Mouse (Mus musculus) thymus, adult 2 months (tissue): ENCODE measurements around the gene Rab26. TPM values are rescaled to one million over a fixed set of nuclear protein-coding genes. Genes with fewer than 3 reads are reported as not detected.

Source experiments
- DNase-seq: peaks from one replicate; pipeline ENCODE4 v3.0.0; 2021
- H3K27ac ChIP-seq: fragments of 200-500 bp; 2 replicates; pipeline ENCODE4 v1.5.1; 2012; ENCODE audit warnings: low read length, control low read depth; ENCODE audit not compliant: control insufficient read depth, insufficient read depth
- H3K27me3 ChIP-seq: fragments of 200-500 bp; 2 replicates; pipeline ENCODE4 v1.6.1; 2012; ENCODE audit warnings: mild to moderate bottlenecking, low read length, moderate library complexity, mixed read lengths; ENCODE audit not compliant: control insufficient read depth, insufficient read depth
- H3K36me3 ChIP-seq: fragments of 200-500 bp; 2 replicates; pipeline ENCODE4 v1.6.1; 2012; ENCODE audit warnings: mild to moderate bottlenecking, low read length, moderate library complexity; ENCODE audit not compliant: control insufficient read depth, insufficient read depth
- H3K4me1 ChIP-seq: fragments of 200-500 bp; replicated peaks from 2 replicates; pipeline ENCODE4 v1.6.1; 2012; ENCODE audit warnings: low read length; ENCODE audit not compliant: control insufficient read depth, insufficient read depth
- H3K4me3 ChIP-seq: fragments of 200-500 bp; 2 replicates; pipeline ENCODE4 v1.5.1; 2012; ENCODE audit warnings: mild to moderate bottlenecking, low read length, control low read depth, moderate library complexity; ENCODE audit not compliant: control insufficient read depth, insufficient read depth
- CTCF ChIP-seq: fragments of 200-500 bp; IDR thresholded peaks from 2 replicates; pipeline ENCODE4 v1.5.1; 2012; ENCODE audit warnings: mild to moderate bottlenecking, control low read depth, low read length, moderate library complexity, borderline replicate concordance; ENCODE audit not compliant: control insufficient read depth, poor library complexity, insufficient read depth; ENCODE audit errors: extremely low read depth
- POLR2A ChIP-seq: fragments of 200-500 bp; IDR thresholded peaks from 2 replicates; pipeline ENCODE4 v1.6.1; 2012; ENCODE audit warnings: mild to moderate bottlenecking, low read length, control low read depth, moderate library complexity; ENCODE audit not compliant: control insufficient read depth, poor library complexity, insufficient read depth; ENCODE audit errors: extremely low read depth
- WGBS: fragments of 180-500 bp; shearing (Covaris S2); methylation state at CpG from one replicate; pipeline ENCODE4 v1.1.7; 2018; 5-methylcytosine and 5-hydroxymethylcytosine counted together
- polyA plus RNA-seq: library from polyadenylated mRNA; depleted of rRNA; stranded (reverse); fragments of >200 nt; gene quantifications from 2 replicates; pipeline ENCODE4 v1.2.3, GENCODE M21; 2012

Gene Rab26
- polyA plus RNA-seq, 1 experiment: 1.6 TPM

DNA sequence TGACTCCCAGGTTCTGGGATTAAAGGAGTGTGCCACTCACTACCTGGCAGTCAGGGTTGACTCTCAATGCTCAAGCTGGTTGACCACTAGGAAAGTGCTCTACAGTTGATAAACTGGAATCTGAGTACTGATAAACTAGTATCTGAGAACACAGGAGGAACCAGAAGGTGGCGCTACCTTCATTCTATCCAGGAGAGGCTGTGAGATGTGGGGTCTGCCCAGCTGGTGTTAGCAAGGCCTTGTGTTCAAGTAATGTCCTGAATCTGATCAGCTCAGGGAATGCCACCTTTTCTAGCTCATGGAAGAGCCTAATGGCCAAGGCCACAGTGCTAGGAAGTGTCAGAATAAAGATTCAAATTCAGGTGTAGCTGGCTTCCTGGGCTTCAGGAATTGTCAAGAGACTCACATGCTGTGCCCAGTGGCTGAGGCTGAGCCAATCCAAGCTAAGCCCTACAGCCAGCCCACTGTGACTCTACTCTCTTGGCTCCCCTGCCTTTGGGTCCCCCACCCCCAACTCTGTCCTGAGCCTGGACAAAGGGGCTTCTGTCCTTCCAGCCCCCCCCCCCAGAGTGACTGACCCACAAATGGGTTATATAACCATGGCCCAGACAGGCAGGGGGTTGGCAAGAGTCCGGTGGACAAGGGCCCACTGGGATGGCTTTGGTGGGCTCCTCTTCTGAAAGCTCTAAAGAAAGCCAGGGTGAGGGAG, 39.2 kb downstream of the Rab26 start:
- no peaks in the 10 kb centered on the region for H3K4me1 ChIP-seq
- H3K27me3 ChIP-seq: peaks cover under 1% of the 10 kb centered on the region; the same call in 1 of the 2 replicates
- no peak overlapping the region for H3K27ac ChIP-seq
- 75% methylated on average over 2 of the region's 2 CpGs for WGBS
- H3K36me3 ChIP-seq: no peaks in the 10 kb centered on the region
- H3K4me3 ChIP-seq: no peak overlapping the region
- DNase-seq: peak; percentile 52
- TF ChIP-seq CTCF (no peak), POLR2A (no peak)

- Histone ChIP-seq H3K4me3 (no peak overlapping the region), H3K4me1 (peaks cover 9% of the 10 kb centered on the region; the same call in 1 of the 2 replicates), H3K27ac (no peak overlapping the region), H3K36me3 (no peaks in the 10 kb centered on the region), H3K27me3 (peaks cover 18% of the 10 kb centered on the region)
- TF ChIP-seq CTCF (no peak), POLR2A (no peak)
- WGBS: 95% methylated on average over 4 of the region's 4 CpGs
- DNase-seq: no peak
These were observed 43.6 kb downstream of the Rab26 start for GRCm38 (mm10) chr17:24490399-24490798.

DNA sequence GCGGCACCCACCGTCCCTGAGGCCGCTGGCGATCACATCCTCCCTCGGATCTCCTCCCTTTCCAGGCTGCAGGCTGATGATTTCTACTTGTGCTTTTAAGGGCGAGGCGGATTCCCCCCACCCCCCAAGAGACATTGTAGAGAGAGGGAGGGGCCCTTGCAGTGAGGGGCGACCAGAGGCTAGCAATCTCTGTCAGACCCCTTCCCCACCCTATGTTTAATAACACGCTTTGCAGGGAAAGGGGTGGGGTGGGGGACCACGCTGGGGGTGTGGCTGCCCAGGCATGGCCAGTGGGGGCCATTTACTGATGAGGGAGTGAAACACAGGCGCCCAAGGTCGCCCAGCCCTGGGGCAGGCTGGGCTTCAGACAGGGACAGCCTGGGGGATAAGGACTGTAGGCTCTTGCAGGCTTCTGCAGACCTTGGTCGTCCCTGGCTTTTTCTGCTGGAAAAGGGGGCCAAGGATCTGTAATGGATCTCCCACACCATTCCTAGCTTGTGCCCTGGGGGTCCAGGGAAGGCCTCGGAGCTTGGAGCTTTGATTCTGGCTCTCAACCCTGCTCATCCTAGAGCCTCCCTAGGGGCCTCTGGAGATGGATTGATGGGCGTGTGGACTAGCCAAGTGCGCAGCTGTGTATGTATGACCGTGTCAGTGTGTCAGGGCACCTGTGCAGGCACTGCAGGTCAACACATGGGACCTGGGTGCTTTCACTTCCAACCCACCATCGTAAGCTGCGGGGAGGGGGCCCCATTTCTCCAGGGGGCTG, 44.6 kb downstream of the Rab26 start:
- DNase-seq: no peak
- H3K36me3 ChIP-seq: no peaks in the 10 kb centered on the region
- H3K27ac ChIP-seq: no peak overlapping the region
- WGBS: 56% methylated on average over 19 of the region's 19 CpGs
- no peak overlapping the region for H3K4me3 ChIP-seq
- H3K27me3 ChIP-seq: peaks cover 18% of the 10 kb centered on the region
- TF ChIP-seq POLR2A (no peak), CTCF (no peak)
- peaks cover 9% of the 10 kb centered on the region; the same call in 1 of the 2 replicates for H3K4me1 ChIP-seq

DNA sequence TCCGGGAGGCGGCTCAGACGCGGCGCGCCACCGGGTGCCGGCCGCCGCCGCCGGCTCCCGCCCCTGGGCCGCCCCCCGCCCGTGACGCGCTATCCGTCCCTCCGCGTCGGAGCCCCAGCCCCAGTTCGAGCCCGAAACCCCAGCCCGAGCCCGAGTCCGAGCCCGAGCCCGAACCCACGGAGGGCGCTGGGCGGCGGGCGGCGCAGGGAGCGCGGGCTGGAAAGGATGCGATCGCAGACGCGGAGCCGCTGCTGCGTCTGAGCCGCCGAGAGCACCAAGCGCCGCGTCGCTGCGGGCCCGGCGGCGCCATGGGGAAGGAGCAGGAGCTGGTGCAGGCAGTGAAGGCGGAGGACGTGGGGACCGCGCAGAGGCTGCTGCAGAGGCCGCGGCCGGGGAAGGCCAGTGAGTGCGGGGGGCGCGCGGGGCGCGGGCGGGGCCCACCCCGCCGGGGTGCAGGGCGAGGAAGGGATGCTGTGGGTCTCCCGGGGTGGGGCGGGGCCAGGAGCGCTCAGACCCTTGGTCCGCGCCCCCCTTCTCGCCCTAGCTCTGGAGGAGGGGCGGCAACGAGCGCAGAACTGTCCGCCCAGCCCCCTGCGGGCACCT, 45.2 kb downstream of the Rab26 start:
- Histone ChIP-seq H3K36me3 (no peaks in the 10 kb centered on the region), H3K4me1 (peaks cover 9% of the 10 kb centered on the region; the same call in 1 of the 2 replicates), H3K27ac (no peak overlapping the region), H3K27me3 (peaks cover 18% of the 10 kb centered on the region), H3K4me3 (peak overlapping the region; percentile 38)
- DNase-seq: no peak
- TF ChIP-seq POLR2A (no peak), CTCF (no peak)
- 2% methylated on average over 66 of the region's 81 CpGs for WGBS

GRCm38 (mm10) chr17:24488186-24488661, 45.8 kb downstream of the Rab26 start, which contains the start of gene Caskin1:
Gene Caskin1, plus strand, starts transcription at chr17:24488601.
- 3% methylated on average over 45 of the region's 45 CpGs for WGBS
- H3K36me3 ChIP-seq: no peaks in the 10 kb centered on the region
- no peak within 1 kb of the TSS for H3K27ac ChIP-seq
- DNase-seq: no peak
- TF ChIP-seq CTCF (no peak), POLR2A (no peak)
- peak within 1 kb of the TSS; percentile 38 for H3K4me3 ChIP-seq
- peaks cover 9% of the 10 kb centered on the region; the same call in 1 of the 2 replicates for H3K4me1 ChIP-seq
- H3K27me3 ChIP-seq: peaks cover 18% of the 10 kb centered on the region

DNA sequence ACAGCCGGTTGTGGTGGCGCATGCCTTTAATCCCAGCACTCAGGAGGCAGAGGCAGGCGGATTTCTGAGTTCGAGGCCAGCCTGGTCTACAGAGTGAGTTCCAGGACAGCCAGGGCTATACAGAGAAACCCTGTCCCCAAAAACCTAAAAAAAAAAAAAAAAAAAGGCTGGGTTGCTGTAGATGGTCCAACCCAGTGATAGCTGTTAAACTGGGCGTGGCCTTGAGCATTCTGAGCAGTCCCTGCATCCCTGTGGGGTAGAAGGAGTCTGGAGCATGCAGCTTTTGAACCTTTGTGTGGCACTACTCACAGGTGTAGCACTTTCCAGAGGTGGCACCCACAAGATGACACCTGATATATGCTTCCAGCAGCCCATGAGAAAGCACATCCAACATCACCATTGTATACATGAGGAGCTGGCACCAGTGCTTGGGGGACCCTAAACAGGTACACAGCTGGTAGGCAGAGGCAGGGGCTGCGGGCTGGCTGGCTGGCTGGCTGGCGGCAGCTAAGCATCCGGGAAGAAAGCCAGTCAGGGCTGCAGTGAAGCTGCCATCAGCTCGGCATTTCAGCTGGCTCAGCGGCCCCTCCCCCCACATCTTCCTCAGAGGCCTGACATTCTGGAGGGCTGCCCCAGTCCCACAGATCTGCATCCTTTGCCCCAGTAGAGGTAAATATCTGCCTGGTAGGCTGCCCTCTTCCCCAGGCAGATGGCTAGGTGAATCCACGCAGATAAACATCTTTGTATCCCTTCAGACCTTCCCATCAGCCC, 48.7 kb downstream of the Rab26 start:
- Histone ChIP-seq H3K27ac (no peak overlapping the region), H3K4me3 (no peak overlapping the region), H3K4me1 (peaks cover 9% of the 10 kb centered on the region; the same call in 1 of the 2 replicates), H3K27me3 (peaks cover 18% of the 10 kb centered on the region), H3K36me3 (no peaks in the 10 kb centered on the region)
- WGBS: 61% methylated on average over 11 of the region's 11 CpGs
- DNase-seq: no peak
- TF ChIP-seq POLR2A (no peak), CTCF (no peak)
